Mouse (Mus musculus) liver, embryonic 16.5 days (tissue): ENCODE results near the gene Hivep2. TPM values are rescaled to one million over a fixed set of nuclear protein-coding genes. Genes with fewer than 3 reads are reported as not detected.

Source experiments
- ATAC-seq: fragments of 200-750 bp; cut with Nextera tagmentation; 2 replicates; pipeline ENCODE4 v1.8.0; 2017; ENCODE audit warnings: low read depth, mild to moderate bottlenecking, moderate number of reproducible peaks, moderate library complexity
- H3K27ac ChIP-seq: fragments of 300-500 bp; sonication (generic); 2 replicates; pipeline ENCODE4 v1.5.1; 2014; ENCODE audit warnings: mild to moderate bottlenecking, low read length
- H3K27me3 ChIP-seq: fragments of 300-500 bp; sonication (generic); 2 replicates; pipeline ENCODE4 v1.6.1; 2014; ENCODE audit warnings: low read depth, low read length, mixed read lengths; ENCODE audit not compliant: control insufficient read depth, insufficient read depth
- H3K36me3 ChIP-seq: fragments of 300-500 bp; sonication (generic); 2 replicates; pipeline ENCODE4 v1.6.1; 2014; ENCODE audit warnings: mild to moderate bottlenecking; ENCODE audit not compliant: control insufficient read depth, insufficient read depth
- H3K4me1 ChIP-seq: fragments of 300-500 bp; sonication (generic); 2 replicates; pipeline ENCODE4 v1.6.1; 2014; ENCODE audit warnings: low read depth, low read length, mixed read lengths; ENCODE audit not compliant: control insufficient read depth
- H3K4me2 ChIP-seq: fragments of 300-500 bp; sonication (generic); 2 replicates; pipeline ENCODE4 v1.6.1; 2014; ENCODE audit warnings: low read depth, low read length, mixed read lengths
- H3K4me3 ChIP-seq: fragments of 300-500 bp; sonication (generic); 2 replicates; pipeline ENCODE4 v1.5.1; 2014; ENCODE audit warnings: low read depth, mild to moderate bottlenecking, low read length
- H3K9ac ChIP-seq: fragments of 300-500 bp; sonication (generic); 2 replicates; pipeline ENCODE4 v1.6.1; 2014; ENCODE audit warnings: low read depth, low read length
- H3K9me3 ChIP-seq: fragments of 300-500 bp; sonication (generic); replicated peaks from 2 replicates; pipeline ENCODE4 v1.6.1; 2016; ENCODE audit warnings: low read length; ENCODE audit not compliant: control insufficient read depth
- WGBS: fragments of 180-500 bp; shearing (Covaris S2); extraction: QIAGEN DNeasy Blood & Tissue Kit; methylation state at CpG from one replicate; pipeline ENCODE4 v1.1.7; 2014; ENCODE audit not compliant: insufficient replicate concordance; 5-methylcytosine and 5-hydroxymethylcytosine counted together
- polyA plus RNA-seq: library from polyadenylated mRNA; unstranded; fragments of >200 nt; fragmentation: Nextera tagmentation; extraction: Ambion mirVana; gene quantifications from 2 replicates; pipeline ENCODE4 v1.2.1, GENCODE M21; 2015

The Hivep2 gene
- polyA plus RNA-seq, 1 experiment from 2014 or later, result 0.55 TPM

DNA sequence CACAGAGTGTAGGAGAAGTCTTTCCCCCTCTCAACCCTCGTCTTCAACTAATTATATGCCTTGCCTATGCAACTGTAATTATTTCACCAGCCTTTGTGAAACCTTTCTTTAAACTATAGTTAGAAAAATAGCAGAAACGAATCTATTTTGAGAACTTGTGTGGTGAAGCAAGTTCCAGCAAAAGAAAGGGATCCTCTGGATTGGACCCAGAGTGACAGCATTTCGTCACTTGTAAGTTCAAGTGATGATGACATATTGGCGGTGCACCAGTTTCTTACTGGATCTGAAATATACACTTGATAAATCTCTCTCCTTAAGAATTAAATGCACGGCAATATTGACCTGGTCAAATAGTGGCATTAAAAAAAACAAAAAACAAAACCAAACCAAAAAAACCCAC, 136.1 kb downstream of the Hivep2 start:
- Histone ChIP-seq H3K4me2 (no peak overlapping the region), H3K27me3 (no peaks in the 10 kb centered on the region), H3K4me3 (no peak overlapping the region), H3K36me3 (no peaks in the 10 kb centered on the region), H3K9me3 (no peaks in the 10 kb centered on the region), H3K4me1 (no peaks in the 10 kb centered on the region), H3K27ac (no peak overlapping the region), H3K9ac (no peak overlapping the region)
- ATAC-seq, result no peak
- whole genome bisulfite sequencing, result 55% methylated on average over 5 of the region's 5 CpGs

DNA sequence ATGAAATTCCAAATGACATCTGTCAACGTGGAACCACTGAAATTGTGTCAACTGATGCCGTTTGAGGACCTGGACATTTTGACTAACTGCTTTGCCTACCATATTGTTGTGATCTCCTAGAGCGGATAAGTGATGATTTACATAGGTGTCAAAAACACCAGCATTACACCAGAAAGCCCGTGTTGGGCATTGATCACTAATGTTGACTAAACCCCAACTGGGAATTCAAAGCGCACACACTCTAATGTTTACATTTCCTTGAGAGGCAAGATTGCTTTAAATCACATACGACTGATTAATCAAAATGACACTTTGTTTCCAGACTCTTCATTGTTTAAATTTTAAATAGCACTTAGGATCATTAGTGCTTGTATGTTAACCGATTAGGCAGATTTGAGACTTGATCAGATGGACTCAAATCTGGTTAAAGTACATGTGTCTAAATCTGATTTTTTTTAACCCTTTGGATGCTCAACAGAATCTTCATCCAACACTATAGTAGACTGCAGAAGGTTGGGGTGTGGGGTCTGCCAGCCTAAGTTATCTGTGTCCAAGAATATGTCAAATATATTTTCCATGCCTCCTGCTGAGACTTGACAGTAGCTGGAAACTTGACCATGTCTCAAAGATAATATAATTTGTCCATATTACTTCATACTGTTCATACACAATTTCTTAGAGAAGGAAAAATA, 142.3 kb downstream of the Hivep2 start:
- Histone ChIP-seq H3K36me3 (no peaks in the 10 kb centered on the region), H3K4me3 (no peak overlapping the region), H3K27me3 (no peaks in the 10 kb centered on the region), H3K27ac (no peak overlapping the region), H3K9me3 (no peaks in the 10 kb centered on the region), H3K4me2 (no peak overlapping the region), H3K4me1 (no peaks in the 10 kb centered on the region), H3K9ac (no peak overlapping the region)
- no peak for ATAC-seq
- WGBS, result 65% methylated on average over 7 of the region's 7 CpGs

DNA sequence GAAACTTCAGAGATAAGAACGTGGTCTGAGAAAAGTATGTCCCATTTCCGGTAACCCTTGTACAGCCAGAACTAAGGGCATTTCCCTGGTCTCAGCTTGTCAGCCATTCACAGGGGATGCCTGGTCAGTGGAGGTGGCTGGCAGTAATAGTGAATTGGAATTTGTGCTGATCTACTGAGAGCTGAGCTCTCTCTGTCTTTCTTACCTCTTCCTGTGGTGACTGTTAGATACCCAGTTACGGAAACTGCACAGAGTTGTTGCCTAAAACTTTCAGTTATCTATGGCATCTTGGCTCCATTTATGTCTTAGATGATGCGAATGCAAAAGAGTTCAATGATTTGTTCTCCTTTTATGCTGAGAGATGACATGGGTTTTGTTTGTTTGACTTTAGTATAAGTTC, 150.0 kb downstream of the Hivep2 start:
- Histone ChIP-seq H3K9ac (no peak overlapping the region), H3K36me3 (no peaks in the 10 kb centered on the region), H3K27me3 (no peaks in the 10 kb centered on the region), H3K27ac (no peak overlapping the region), H3K4me3 (no peak overlapping the region), H3K9me3 (no peaks in the 10 kb centered on the region), H3K4me2 (no peak overlapping the region), H3K4me1 (no peaks in the 10 kb centered on the region)
- ATAC-seq, result no peak
- WGBS, result 45% methylated on average over 4 of the region's 4 CpGs

DNA sequence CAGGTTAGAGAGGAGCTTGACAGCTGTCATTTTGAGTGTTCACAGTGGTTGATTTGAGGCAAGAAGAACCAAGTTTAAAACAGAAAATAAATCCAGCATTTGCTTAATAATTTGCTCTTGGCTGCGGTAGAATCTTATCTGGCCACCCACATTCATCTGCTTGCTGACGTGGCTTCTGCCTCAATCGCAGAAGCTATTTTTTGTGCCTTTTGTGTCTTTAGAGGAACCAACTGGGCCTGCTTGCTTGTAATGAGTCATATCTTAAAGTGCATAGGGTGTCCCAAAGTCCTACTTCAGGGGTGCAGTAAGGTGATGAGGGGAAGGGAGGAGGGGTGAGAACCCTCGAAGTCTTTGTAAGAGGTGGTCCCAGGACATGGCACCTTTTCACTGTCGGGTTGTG, 151.1 kb downstream of the Hivep2 start:
- Histone ChIP-seq H3K27me3 (no peaks in the 10 kb centered on the region), H3K27ac (no peak overlapping the region), H3K4me2 (no peak overlapping the region), H3K9me3 (no peaks in the 10 kb centered on the region), H3K4me1 (no peaks in the 10 kb centered on the region), H3K9ac (no peak overlapping the region), H3K36me3 (no peaks in the 10 kb centered on the region), H3K4me3 (no peak overlapping the region)
- 47% methylated on average over 5 of the region's 5 CpGs for WGBS
- no peak for ATAC-seq

DNA sequence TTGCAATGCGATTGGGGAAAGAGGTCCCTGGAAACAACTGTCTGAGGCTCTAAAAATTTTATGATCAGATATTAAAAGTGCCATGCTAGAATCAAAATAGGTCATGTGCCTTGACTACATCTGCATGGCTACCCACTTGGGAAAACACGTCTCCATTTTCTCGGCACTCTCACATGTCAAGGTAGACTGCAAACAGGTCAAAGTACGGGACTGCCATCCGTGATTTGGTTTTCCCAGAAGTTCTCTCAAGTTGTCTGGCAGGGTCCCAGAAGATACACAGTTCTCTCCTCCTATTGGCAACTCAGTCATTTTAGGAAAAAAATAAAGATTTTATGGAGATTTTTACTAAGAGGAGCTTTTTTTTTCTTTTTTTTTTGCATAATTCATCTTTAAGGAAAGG, 153.3 kb downstream of the Hivep2 start:
- no peak overlapping the region for H3K4me2 ChIP-seq
- H3K36me3 ChIP-seq, result no peaks in the 10 kb centered on the region
- no peak for ATAC-seq
- 63% methylated on average over 5 of the region's 5 CpGs for WGBS
- no peaks in the 10 kb centered on the region for H3K27me3 ChIP-seq
- H3K9me3 ChIP-seq, result no peaks in the 10 kb centered on the region
- no peak overlapping the region for H3K4me3 ChIP-seq
- H3K4me1 ChIP-seq, result no peaks in the 10 kb centered on the region
- no peak overlapping the region for H3K9ac ChIP-seq
- H3K27ac ChIP-seq, result no peak overlapping the region

DNA sequence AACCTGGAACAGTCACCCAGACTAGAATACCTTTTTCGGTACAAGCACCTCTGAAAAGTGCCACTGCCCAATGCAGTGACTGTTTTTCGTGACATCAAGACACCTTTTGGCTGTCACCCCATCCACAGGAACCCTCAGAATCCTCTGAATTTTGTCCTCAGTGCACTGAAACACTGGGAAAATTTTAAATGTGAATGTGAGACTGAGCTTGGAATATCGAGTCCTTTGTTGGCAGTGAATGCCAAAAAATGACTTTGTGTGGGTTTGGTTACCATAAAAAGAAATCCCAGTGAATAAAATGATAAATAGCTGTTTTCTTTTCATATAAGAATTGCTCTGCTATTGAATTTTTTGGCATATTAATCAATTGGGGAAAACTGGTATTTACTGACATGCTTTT, 154.6 kb downstream of the Hivep2 start:
- 64% methylated on average over 3 of the region's 3 CpGs for WGBS
- Histone ChIP-seq H3K27me3 (no peaks in the 10 kb centered on the region), H3K27ac (no peak overlapping the region), H3K4me1 (no peaks in the 10 kb centered on the region), H3K4me3 (no peak overlapping the region), H3K36me3 (no peaks in the 10 kb centered on the region), H3K4me2 (no peak overlapping the region), H3K9me3 (no peaks in the 10 kb centered on the region), H3K9ac (no peak overlapping the region)
- no peak for ATAC-seq

DNA sequence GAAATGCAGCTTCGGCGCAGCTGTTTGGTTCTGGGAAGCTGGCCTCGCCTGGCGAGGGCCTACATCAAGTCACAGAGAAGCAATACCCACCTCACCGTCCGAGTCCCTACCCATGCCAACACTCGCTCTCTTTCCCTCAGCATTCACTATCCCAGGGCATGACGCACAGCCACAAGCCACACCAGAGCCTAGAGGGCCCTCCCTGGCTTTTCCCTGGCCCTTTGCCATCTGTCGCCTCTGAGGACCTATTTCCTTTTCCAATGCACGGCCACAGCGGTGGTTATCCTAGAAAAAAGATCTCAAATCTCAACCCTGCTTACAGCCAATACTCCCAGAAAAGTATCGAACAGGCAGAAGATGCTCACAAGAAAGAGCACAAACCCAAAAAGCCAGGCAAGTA, 162.0 kb downstream of the Hivep2 start:
- no peaks in the 10 kb centered on the region for H3K36me3 ChIP-seq
- H3K27me3 ChIP-seq, result no peaks in the 10 kb centered on the region
- no peaks in the 10 kb centered on the region for H3K9me3 ChIP-seq
- no peak overlapping the region for H3K9ac ChIP-seq
- no peak overlapping the region for H3K4me2 ChIP-seq
- WGBS, result 73% methylated on average over 12 of the region's 12 CpGs
- H3K27ac ChIP-seq, result no peak overlapping the region
- no peak overlapping the region for H3K4me3 ChIP-seq
- no peak for ATAC-seq
- H3K4me1 ChIP-seq, result no peaks in the 10 kb centered on the region

DNA sequence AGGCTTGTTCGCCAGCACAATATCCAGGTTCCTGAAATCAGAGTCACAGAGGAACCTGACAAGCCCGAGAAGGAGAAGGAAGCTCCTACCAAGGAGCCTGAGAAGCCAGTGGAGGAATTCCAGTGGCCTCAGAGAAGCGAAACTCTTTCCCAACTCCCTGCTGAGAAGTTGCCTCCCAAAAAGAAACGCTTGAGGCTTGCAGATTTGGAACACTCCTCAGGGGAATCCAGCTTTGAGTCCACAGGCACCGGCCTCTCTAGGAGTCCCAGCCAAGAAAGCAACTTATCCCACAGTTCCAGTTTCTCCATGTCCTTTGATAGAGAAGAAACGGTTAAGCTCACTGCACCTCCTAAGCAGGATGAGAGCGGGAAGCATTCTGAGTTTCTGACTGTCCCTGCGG, 164.4 kb downstream of the Hivep2 start:
- WGBS, result 67% methylated on average over 8 of the region's 8 CpGs
- H3K4me1 ChIP-seq, result no peaks in the 10 kb centered on the region
- no peak overlapping the region for H3K9ac ChIP-seq
- no peak for ATAC-seq
- no peaks in the 10 kb centered on the region for H3K27me3 ChIP-seq
- no peak overlapping the region for H3K4me3 ChIP-seq
- H3K4me2 ChIP-seq, result no peak overlapping the region
- H3K36me3 ChIP-seq, result no peaks in the 10 kb centered on the region
- H3K9me3 ChIP-seq, result no peaks in the 10 kb centered on the region
- no peak overlapping the region for H3K27ac ChIP-seq

DNA sequence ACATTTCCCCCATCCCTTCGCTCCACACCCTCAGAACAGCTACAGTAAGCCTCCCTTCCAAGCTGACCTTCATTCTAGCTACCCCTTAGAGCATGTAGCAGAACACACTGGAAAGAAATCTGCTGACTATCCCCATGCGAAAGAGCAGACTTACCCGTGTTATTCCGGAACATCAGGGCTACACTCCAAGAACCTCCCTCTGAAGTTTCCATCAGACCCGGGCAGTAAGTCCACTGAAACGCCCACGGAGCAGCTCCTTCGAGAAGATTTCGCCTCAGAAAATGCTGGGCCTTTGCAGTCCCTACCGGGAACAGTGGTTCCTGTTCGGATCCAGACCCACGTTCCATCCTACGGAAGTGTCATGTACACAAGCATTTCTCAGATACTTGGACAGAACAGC, 165.4 kb downstream of the Hivep2 start:
- no peak overlapping the region for H3K9ac ChIP-seq
- no peak for ATAC-seq
- no peak overlapping the region for H3K4me2 ChIP-seq
- no peaks in the 10 kb centered on the region for H3K9me3 ChIP-seq
- no peaks in the 10 kb centered on the region for H3K4me1 ChIP-seq
- no peak overlapping the region for H3K27ac ChIP-seq
- WGBS, result 84% methylated on average over 13 of the region's 13 CpGs
- H3K4me3 ChIP-seq, result no peak overlapping the region
- H3K36me3 ChIP-seq, result no peaks in the 10 kb centered on the region
- H3K27me3 ChIP-seq, result no peaks in the 10 kb centered on the region
